Mouse (Mus musculus): ENCODE results near the gene Lrmp.

DNA sequence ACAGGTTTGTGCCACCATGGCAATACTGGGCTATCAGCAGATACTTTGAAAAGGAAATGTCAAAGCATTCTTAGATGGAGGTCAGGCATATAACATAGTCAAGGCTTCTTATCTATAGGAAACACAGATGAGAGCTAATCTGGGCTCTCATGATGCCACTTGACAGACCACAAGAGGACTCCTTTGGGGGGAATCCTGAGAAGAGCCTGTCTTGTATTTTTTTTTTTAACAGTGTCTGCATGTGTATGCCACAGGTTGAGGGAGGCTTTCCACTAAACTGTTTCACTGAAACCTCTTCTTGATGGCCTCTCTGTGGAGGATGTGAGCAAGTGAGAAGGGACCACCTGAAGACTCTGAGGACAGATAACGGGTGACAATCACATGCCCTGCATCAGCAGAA lies 9.2 kb downstream of the Lrmp start:
- TF ChIP-seq CTCF (conservative IDR thresholded peaks at IDR 0.05 in 1 of 2, IDR thresholded peaks at IDR 0.05 in 1 of 2; ENCODE audit: low read depth in 2 of 2, low read length in 2 of 2), result no peak
- no peak for TF ChIP-seq TBP (conservative IDR thresholded peaks at IDR 0.05; ENCODE audit: low read depth, low read length)
- TF ChIP-seq ZMIZ1 (IDR thresholded peaks at IDR 0.05; ENCODE audit: low read depth, low read length), result no peak
- TF ChIP-seq JUND (conservative IDR thresholded peaks at IDR 0.05; ENCODE audit: low read depth, low read length), result no peak
- TF ChIP-seq KAT2A (IDR thresholded peaks at IDR 0.05; ENCODE audit: insufficient replicate concordance, low read length), result no peak
- no peak for TF ChIP-seq POLR2A (IDR thresholded peaks at IDR 0.05; ENCODE audit: low read depth, low read length)
- no peak for TF ChIP-seq CHD1 (IDR thresholded peaks at IDR 0.05; ENCODE audit: low read depth, low read length)
- no peak for TF ChIP-seq ELF1 (IDR thresholded peaks at IDR 0.05; ENCODE audit: low read depth, low read length)
- TF ChIP-seq USF2 (conservative IDR thresholded peaks at IDR 0.05; ENCODE audit: low read depth, low read length), result no peak
- TF ChIP-seq MAZ (IDR thresholded peaks at IDR 0.05; ENCODE audit: low read depth, low read length), result no peak
- no peak for TF ChIP-seq PAX5 (IDR thresholded peaks at IDR 0.05; ENCODE audit: low read length)
- no peak for TF ChIP-seq E2F4 (IDR thresholded peaks at IDR 0.05; ENCODE audit: insufficient replicate concordance, low read depth, low read length)
- TF ChIP-seq HCFC1 (IDR thresholded peaks at IDR 0.05; ENCODE audit: low read depth, low read length), result no peak
- no peak for TF ChIP-seq RCOR1 (conservative IDR thresholded peaks at IDR 0.05; ENCODE audit: low read depth, low read length)

Measured in CH12.LX (cell line).